Mouse (Mus musculus) neural tube, embryonic 13.5 days (tissue): ENCODE results near the gene Gpx3. TPM values are rescaled to one million over a fixed set of nuclear protein-coding genes. Genes with fewer than 3 reads are reported as not detected.
"Not testable (repeated sequence)": the region's sequence is repeated elsewhere in the genome, so short reads cannot be mapped to it uniquely, and the experiment has no call there.

Source experiments
- ATAC-seq: fragments of 200-750 bp; cut with Nextera tagmentation; 2 replicates; pipeline ENCODE4 v1.8.0; 2017; ENCODE audit warnings: low read depth, mild to moderate bottlenecking, moderate TSS enrichment, moderate library complexity
- H3K27ac ChIP-seq: fragments of 300-500 bp; sonication (generic); replicated peaks from 2 replicates; pipeline ENCODE4 v1.5.1; 2015; ENCODE audit warnings: moderate library complexity, mild to moderate bottlenecking, inconsistent platforms
- H3K27me3 ChIP-seq: fragments of 300-500 bp; sonication (generic); 2 replicates; pipeline ENCODE4 v1.6.1; 2015; ENCODE audit warnings: mild to moderate bottlenecking, inconsistent platforms
- H3K36me3 ChIP-seq: fragments of 300-500 bp; sonication (generic); 2 replicates; pipeline ENCODE4 v1.6.1; 2015; ENCODE audit warnings: mild to moderate bottlenecking, inconsistent platforms
- H3K4me1 ChIP-seq: fragments of 300-500 bp; sonication (generic); replicated peaks from 2 replicates; pipeline ENCODE4 v1.6.1; 2015; ENCODE audit warnings: inconsistent platforms
- H3K4me2 ChIP-seq: fragments of 300-500 bp; sonication (generic); 2 replicates; pipeline ENCODE4 v1.6.1; 2015; ENCODE audit warnings: inconsistent platforms, mild to moderate bottlenecking, moderate library complexity
- H3K4me3 ChIP-seq: fragments of 300-500 bp; sonication (generic); 2 replicates; pipeline ENCODE4 v1.5.1; 2015; ENCODE audit warnings: mild to moderate bottlenecking, inconsistent platforms
- H3K9ac ChIP-seq: fragments of 300-500 bp; sonication (generic); 2 replicates; pipeline ENCODE4 v1.6.1; 2015; ENCODE audit warnings: moderate library complexity, mild to moderate bottlenecking, inconsistent platforms
- H3K9me3 ChIP-seq: fragments of 300-500 bp; sonication (generic); 2 replicates; pipeline ENCODE4 v1.6.1; 2016; ENCODE audit warnings: inconsistent platforms
- WGBS: fragments of 180-500 bp; shearing (Covaris S2); methylation state at CpG from one replicate; pipeline ENCODE4 v1.1.7; 2015; 5-methylcytosine and 5-hydroxymethylcytosine counted together
- polyA plus RNA-seq: library from polyadenylated mRNA; unstranded; fragments of >200 nt; fragmentation: Nextera tagmentation; extraction: Ambion mirVana; gene quantifications from 2 replicates; pipeline ENCODE4 v1.2.1, GENCODE M21; 2015

Gpx3 gene
- polyA plus RNA-seq = 67.2 and 71.8 TPM in 2 replicates

DNA sequence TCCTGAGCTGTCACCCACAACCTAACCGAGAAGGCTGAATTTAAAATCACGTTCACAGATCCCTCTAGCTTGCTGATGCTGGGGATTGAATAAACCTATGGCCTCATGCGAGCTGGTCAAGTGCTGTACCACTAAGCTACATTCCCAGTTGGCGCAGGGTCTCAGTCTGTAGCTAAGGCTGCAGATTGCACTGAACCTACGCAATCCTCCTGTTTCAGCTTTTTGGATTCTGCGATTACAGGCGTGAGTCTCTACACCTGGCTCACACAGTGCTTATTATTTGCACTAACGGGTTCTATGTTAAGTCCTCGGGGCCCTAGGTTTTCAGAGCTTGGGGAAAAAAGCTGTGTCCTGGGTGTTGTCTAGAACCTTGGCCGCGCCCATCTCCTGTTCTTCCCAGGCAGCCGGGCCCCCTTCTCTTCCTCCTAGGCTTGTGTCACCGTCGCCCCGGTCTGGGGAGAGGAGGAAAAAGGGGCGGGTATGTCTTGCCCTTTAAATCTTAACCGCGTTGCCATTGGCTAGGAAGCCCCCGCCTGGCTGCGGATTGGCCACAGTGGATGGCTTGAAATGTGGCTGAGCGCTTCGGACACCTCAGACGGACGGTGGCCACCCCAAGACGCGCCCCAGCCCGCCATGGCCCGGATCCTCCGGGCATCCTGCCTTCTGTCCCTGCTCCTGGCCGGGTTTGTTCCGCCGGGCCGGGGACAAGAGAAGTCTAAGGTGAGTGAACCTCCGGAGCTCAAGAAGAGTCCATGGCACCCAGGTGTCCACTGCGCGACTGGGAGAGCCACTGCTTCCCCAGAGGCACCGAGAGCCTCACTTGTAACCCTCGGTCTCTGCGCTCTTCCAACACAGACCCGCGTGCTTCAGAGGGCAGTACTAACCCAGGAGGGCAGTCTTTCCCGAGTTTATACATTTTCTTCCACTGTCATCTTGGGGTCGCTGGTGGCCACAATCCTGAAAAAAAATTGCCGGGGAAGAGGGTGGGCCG, at the start of gene Gpx3:
Gpx3 (plus strand) TSS at position 121 of the 991 bp plus-strand sequence.
- Histone ChIP-seq H3K36me3 (no peaks in the 10 kb centered on the region), H3K9ac (peak within 1 kb of the TSS; percentile 75), H3K4me3 (peak within 1 kb of the TSS; percentile 52), H3K4me2 (peak within 1 kb of the TSS; percentile 84), H3K4me1 (peaks cover 20% of the 10 kb centered on the region), H3K27ac (no peak within 1 kb of the TSS), H3K27me3 (no peaks in the 10 kb centered on the region), H3K9me3 (no peaks in the 10 kb centered on the region)
- peak; percentile 91 for ATAC-seq
- 17% methylated on average over 42 of the region's 45 CpGs for WGBS

DNA sequence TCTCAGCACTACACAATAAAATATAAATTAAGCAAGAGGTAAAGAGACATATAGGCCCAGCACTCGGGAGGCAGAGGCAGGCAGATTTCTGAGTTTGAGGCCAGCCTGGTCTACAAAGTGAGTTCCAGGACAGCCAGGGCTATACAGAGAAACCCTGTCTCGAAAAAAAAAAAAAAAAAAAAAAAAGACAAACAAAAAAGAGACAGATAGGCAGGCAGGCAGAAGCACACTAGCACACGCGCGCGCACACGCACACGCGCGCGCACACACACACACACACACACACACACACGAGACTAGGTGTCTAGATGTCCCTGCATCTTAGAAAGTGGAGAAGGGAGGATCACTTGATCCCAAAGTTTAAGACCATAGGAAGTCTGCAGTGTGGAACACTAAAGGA, 43.4 kb upstream of the Gpx3 start:
- ATAC-seq, H3K4me3 ChIP-seq, H3K27ac ChIP-seq: not testable (repeated sequence)

DNA sequence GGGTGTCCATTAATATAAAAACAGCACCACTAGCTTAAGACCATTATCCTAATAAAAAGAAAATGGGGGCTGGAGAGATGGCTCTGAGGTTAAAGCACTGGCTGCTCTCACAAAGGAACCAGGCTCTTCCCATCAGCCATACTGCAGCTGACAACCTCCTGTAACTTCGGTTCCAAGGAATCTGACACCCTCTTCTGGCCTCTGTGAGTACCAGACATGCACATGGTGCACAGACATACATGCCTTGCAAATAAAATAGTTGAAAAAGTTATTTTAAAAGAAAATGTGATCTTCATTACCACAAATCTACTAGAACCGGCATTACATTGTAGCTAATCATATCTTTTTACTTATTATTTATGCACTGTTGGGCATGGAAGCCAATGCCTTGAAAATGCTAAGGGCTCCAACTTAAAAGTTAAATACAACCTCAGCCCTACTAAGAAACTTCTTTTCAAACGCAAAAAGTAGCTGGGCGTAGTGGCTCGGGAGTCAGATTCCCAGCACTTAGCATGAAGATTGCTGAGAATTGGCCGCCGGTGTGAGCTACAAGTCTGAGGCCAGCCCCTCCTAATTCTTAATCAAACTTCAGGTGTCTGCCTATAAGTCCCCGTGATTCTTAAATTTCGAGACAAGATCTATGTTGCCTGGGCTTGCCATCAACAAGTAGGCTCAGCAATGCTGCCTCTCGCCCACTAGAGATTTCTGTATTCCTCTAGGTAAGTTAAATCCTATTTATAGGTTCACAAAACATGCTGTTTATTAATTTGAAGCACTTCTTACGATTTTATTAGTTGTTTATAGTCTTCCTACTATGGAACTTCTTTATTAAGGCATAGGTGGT, 42.7 kb upstream of the Gpx3 start:
- Histone ChIP-seq H3K4me1 (peaks cover 20% of the 10 kb centered on the region), H3K27ac (no peak overlapping the region), H3K9ac (peak overlapping the region; percentile 88), H3K4me3 (peak overlapping the region; percentile 68), H3K9me3 (no peaks in the 10 kb centered on the region), H3K4me2 (peak overlapping the region; percentile 82), H3K27me3 (no peaks in the 10 kb centered on the region), H3K36me3 (no peaks in the 10 kb centered on the region)
- 27% methylated on average over 11 of the region's 11 CpGs for WGBS
- no peak for ATAC-seq

More for the DNA sequence above, 43.4 kb upstream of the Gpx3 start:
- not testable (repeated sequence) for H3K4me2 ChIP-seq, H3K9ac ChIP-seq, H3K9me3 ChIP-seq, H3K36me3 ChIP-seq, H3K27me3 ChIP-seq
- WGBS = 98% methylated on average over 11 of the region's 12 CpGs
- peaks cover 20% of the 10 kb centered on the region for H3K4me1 ChIP-seq

DNA sequence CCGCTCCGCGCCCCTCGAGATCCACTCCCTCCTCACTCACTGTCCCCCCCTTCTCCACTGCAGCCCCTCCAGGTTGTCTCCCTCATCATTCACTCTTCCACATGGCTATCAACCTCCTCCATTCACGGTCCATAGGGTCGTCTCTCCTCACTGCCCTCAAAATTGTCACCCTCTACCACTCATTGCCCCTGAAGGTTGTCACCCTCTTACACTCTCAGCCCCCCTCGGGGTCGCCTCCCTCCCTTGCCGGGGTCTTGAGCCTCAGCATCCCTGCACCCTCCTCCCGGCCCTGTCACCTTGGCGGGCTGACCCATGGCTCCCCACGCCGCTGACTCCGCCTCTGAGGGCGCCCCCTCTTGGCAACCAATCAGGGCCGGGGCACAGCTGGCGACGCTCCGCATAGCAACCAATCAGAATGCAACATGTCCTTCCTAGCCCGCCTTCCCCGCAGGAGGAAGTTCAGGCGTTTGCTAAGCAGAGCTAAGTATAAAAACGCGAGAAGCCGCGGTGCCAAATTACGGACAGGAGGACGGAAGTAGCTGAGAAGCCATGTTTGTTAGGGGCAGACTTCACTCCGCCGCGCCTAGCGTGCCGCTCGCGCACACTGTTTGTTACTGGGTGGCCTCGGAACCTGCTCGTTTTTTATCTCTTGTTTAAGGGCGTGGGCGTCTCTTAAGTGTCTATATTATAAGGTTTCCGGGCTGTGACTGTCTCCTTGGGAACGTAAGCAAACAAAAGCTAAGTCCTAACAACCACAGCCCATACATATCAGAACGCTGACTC, 41.8 kb upstream of the Gpx3 start, which contains the start of gene Lyrm7:
Lyrm7 (minus strand) TSS at position 661 of the 783 bp plus-strand sequence.
- Histone ChIP-seq H3K4me1 (peaks cover 23% of the 10 kb centered on the region), H3K27ac (peak within 1 kb of the TSS; percentile 95), H3K9me3 (no peaks in the 10 kb centered on the region), H3K4me2 (peak within 1 kb of the TSS; percentile 82), H3K36me3 (no peaks in the 10 kb centered on the region), H3K27me3 (no peaks in the 10 kb centered on the region), H3K9ac (peak within 1 kb of the TSS; percentile 88), H3K4me3 (peak within 1 kb of the TSS; percentile 68)
- peak; percentile 97 for ATAC-seq
- WGBS = under 1% methylated on average over 42 of the region's 42 CpGs

GRCm38 (mm10) chr11:54861471-54862420, 40.5 kb upstream of the Gpx3 start:
- no peak overlapping the region for H3K9ac ChIP-seq
- H3K4me3 ChIP-seq = peak overlapping the region; percentile 68; the same call in 1 of the 2 replicates
- H3K9me3 ChIP-seq = no peaks in the 10 kb centered on the region
- no peak for ATAC-seq
- 95% methylated on average over 5 of the region's 5 CpGs for WGBS
- H3K27me3 ChIP-seq = no peaks in the 10 kb centered on the region
- peak overlapping the region; percentile 67 for H3K4me2 ChIP-seq
- H3K36me3 ChIP-seq = no peaks in the 10 kb centered on the region
- peak overlapping the region; percentile 95; the same call in 1 of the 2 replicates for H3K27ac ChIP-seq
- H3K4me1 ChIP-seq = peaks cover 28% of the 10 kb centered on the region

DNA sequence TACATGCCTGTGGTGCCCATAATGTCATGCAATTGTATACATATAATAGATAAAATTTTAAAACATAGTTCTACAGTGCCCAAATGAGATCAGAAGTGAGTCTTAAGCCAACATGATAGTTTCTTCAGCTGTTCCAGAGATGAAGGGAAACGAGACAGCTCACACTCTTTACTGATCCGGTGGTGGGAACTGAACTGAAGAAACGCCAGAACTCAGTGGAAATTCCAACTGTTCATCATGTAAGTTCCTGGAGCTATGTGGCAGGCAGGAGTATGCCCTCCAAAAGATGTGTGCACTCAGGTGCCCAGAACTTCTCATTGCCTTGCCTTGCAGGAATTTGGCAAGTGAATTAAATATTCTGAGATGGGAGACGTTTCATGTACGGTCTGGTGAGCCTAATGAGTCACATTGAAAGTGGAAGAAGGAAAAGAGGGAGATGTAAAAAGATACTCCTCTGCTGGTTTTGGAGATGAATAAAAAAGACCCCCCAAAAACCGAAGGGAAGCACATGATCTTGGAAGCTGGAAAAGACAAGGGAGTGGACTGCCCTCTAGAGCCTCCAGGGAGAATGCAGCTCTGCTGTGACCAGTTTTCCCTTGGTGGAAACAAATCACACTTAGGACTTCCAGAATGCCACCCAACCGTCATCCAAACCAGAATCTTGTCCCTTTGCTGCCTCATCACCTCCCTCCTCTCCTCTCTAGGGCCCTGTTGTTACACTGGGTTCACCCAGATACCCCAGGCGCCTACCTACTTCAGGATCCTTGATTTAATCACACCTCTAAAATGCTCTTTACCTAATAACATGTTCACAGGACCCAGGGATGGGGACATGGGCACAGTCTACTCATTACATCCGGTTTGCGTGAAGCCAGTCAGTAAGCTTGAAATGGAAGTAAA, 39.4 kb upstream of the Gpx3 start:
- Histone ChIP-seq H3K27ac (no peak overlapping the region), H3K4me2 (no peak overlapping the region), H3K4me1 (peaks cover 37% of the 10 kb centered on the region), H3K9me3 (no peaks in the 10 kb centered on the region), H3K4me3 (no peak overlapping the region), H3K27me3 (no peaks in the 10 kb centered on the region), H3K9ac (no peak overlapping the region), H3K36me3 (no peaks in the 10 kb centered on the region)
- 51% methylated on average over 10 of the region's 10 CpGs for WGBS
- no peak for ATAC-seq

GRCm38 (mm10) chr11:54865330-54866085, 36.7 kb upstream of the Gpx3 start:
- H3K9me3 ChIP-seq = no peaks in the 10 kb centered on the region
- peaks cover 50% of the 10 kb centered on the region for H3K4me1 ChIP-seq
- H3K36me3 ChIP-seq = peaks cover 11% of the 10 kb centered on the region
- H3K4me2 ChIP-seq = peak overlapping the region; percentile 82
- H3K4me3 ChIP-seq = peak overlapping the region; percentile 82
- 70% methylated on average over 6 of the region's 6 CpGs for WGBS
- H3K27ac ChIP-seq = peak overlapping the region; percentile 91
- no peak for ATAC-seq
- no peaks in the 10 kb centered on the region for H3K27me3 ChIP-seq
- peak overlapping the region; percentile 98 for H3K9ac ChIP-seq

GRCm38 (mm10) chr11:54866119-54867048, 35.9 kb upstream of the Gpx3 start, which contains the start of gene Hint1:
TSS of gene Hint1 (plus strand) at chr11:54866383.
- 2% methylated on average over 100 of the region's 107 CpGs for WGBS
- ATAC-seq = peak; percentile 81
- peak within 1 kb of the TSS; percentile 82 for H3K4me2 ChIP-seq

GRCm38 (mm10) chr11:54867049-54867385, 35.2 kb upstream of the Gpx3 start:
- Histone ChIP-seq H3K4me3 (peak overlapping the region; percentile 82), H3K9me3 (no peaks in the 10 kb centered on the region), H3K27me3 (no peaks in the 10 kb centered on the region), H3K9ac (peak overlapping the region; percentile 98), H3K4me1 (peaks cover 44% of the 10 kb centered on the region), H3K36me3 (peaks cover 24% of the 10 kb centered on the region), H3K27ac (peak overlapping the region; percentile 91), H3K4me2 (peak overlapping the region; percentile 82)
- ATAC-seq = no peak
- WGBS = 1% methylated on average over 5 of the region's 5 CpGs

More at GRCm38 (mm10) chr11:54866119-54867048, 35.9 kb upstream of the Gpx3 start, which contains the start of gene Hint1:
- peak within 1 kb of the TSS; percentile 91 for H3K27ac ChIP-seq
- peaks cover 45% of the 10 kb centered on the region for H3K4me1 ChIP-seq
- peak within 1 kb of the TSS; percentile 98 for H3K9ac ChIP-seq
- no peaks in the 10 kb centered on the region for H3K27me3 ChIP-seq
- H3K36me3 ChIP-seq = peaks cover 19% of the 10 kb centered on the region
- peak within 1 kb of the TSS; percentile 82 for H3K4me3 ChIP-seq
- H3K9me3 ChIP-seq = no peaks in the 10 kb centered on the region
